Comparison of ENCODE assay signal across 17 mouse cellular contexts in the genomic region with DNA sequence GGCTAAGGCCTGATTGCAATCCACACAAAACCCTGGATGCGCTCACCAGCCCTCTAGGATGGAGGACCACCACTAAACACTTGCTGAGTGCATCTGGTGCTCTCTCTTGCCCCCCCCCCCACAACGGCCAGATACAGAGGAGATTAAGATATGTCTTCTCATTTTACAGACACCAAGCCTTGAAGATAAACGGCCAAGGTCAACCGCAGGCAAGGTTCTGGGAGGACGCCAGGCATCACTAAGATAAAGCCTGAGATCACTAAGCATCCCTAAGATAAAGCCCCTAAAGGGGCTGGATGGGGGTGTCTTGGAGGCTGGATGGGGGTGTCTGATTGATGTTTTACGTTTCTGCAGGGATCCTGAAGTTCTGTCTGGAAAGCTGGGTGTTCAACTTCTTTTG. TPM values are rescaled to one million over a fixed set of nuclear protein-coding genes. Genes with fewer than 3 reads are reported as not detected.
DNase-seq lines count a peak whose midpoint lies in the region; ATAC-seq and TF ChIP-seq lines count a peak whose summit lies in the region.
"Had no signal": no experiment of that assay in that cellular context is flagged by ENCODE, and none has a peak within 500 bp of the region (broad histone marks: within the 10 kb centered on the region; RNA-seq: fewer than 3 reads in every experiment).

No protein-coding gene starts in this region.

- H3K27me3 ChIP-seq in heart, embryonic 12.5 days (replicated peaks): peaks cover 39% of the 10 kb centered on the region
- H3K27me3 ChIP-seq in liver, embryonic 12.5 days (replicated peaks): peaks cover 73% of the 10 kb centered on the region
- H3K27me3 ChIP-seq in liver, postnatal 0 days (ENCODE audit: insufficient read depth, low read length): peaks cover 17% of the 10 kb centered on the region
- H3K27me3 ChIP-seq in embryonic facial prominence, embryonic 15.5 days: peaks cover 14% of the 10 kb centered on the region
- H3K27me3 ChIP-seq: Patski had no signal

- TF ChIP-seq CTCF in liver, postnatal 0 days (IDR thresholded peaks at IDR 0.05; ENCODE audit: low read depth): no peak

- no peaks in the 10 kb centered on the region for H3K36me3 ChIP-seq in heart, embryonic 12.5 days
- no peaks in the 10 kb centered on the region for H3K36me3 ChIP-seq in liver, embryonic 12.5 days
- H3K36me3 ChIP-seq in liver, postnatal 0 days (replicated peaks; ENCODE audit: insufficient read depth, low read length): no peaks in the 10 kb centered on the region
- no peaks in the 10 kb centered on the region for H3K36me3 ChIP-seq in ES-E14 (ENCODE audit: control insufficient read depth, insufficient read depth, low read length, poor library complexity, severe bottlenecking)
- no peaks in the 10 kb centered on the region for H3K36me3 ChIP-seq in embryonic facial prominence, embryonic 15.5 days
- H3K36me3 ChIP-seq: embryonic facial prominence, embryonic 12.5 days; midbrain, embryonic 10.5 days; neural tube, embryonic 12.5 days had no signal

- H3K4me2 ChIP-seq in heart, embryonic 12.5 days: peak overlapping the region; percentile 18
- 0 out of 2 replicates have a peak overlapping the region, but pooled peaks have one; percentile 34 for H3K4me2 ChIP-seq in liver, embryonic 12.5 days
- H3K4me2 ChIP-seq in liver, postnatal 0 days (ENCODE audit: low read depth, low read length): no peak overlapping the region
- 0 out of 2 replicates have a peak overlapping the region, but pooled peaks have one; percentile 3 for H3K4me2 ChIP-seq in embryonic facial prominence, embryonic 15.5 days (replicated peaks)
- H3K4me2 ChIP-seq: embryonic facial prominence, embryonic 12.5 days; neural tube, embryonic 12.5 days had no signal

- H3K4me1 ChIP-seq in heart, embryonic 12.5 days (replicated peaks): peaks cover 39% of the 10 kb centered on the region
- peaks cover 51% of the 10 kb centered on the region for H3K4me1 ChIP-seq in liver, embryonic 12.5 days
- H3K4me1 ChIP-seq in liver, postnatal 0 days (ENCODE audit: insufficient read depth): peaks cover 13% of the 10 kb centered on the region
- H3K4me1 ChIP-seq in ES-E14 (ENCODE audit: control insufficient read depth in 2 of 2, insufficient read depth in 2 of 2, low read length in 2 of 2, poor library complexity in 1 of 2): peaks cover under 1 to 30% of the 10 kb centered on the region in 2 experiments; a peak in 3 of 4 replicates
- H3K4me1 ChIP-seq in embryonic facial prominence, embryonic 15.5 days: peaks cover 41% of the 10 kb centered on the region

- H3K27ac ChIP-seq in heart, embryonic 12.5 days (ENCODE audit: poor library complexity, severe bottlenecking): no peak overlapping the region
- no peak overlapping the region for H3K27ac ChIP-seq in liver, embryonic 12.5 days
- no peak overlapping the region for H3K27ac ChIP-seq in liver, postnatal 0 days (ENCODE audit: low read depth)
- H3K27ac ChIP-seq in ES-E14 (ENCODE audit: insufficient read depth, low read depth, low read length, poor library complexity, severe bottlenecking): no peak overlapping the region
- H3K27ac ChIP-seq in embryonic facial prominence, embryonic 15.5 days (replicated peaks): no peak overlapping the region
- H3K27ac ChIP-seq: embryonic facial prominence, embryonic 12.5 days; left cerebral cortex, adult 2 months; liver, embryonic 14.5 days; midbrain, embryonic 10.5 days; neural tube, embryonic 12.5 days had no signal

- DNase-seq in heart, adult 18-20 months: no peak
- no peak for DNase-seq in liver, postnatal 0 days
- no peak for DNase-seq in ES-E14 (ENCODE audit: low read depth, low spot score)
- DNase-seq: gastrocnemius, postnatal 14 days; thymus, postnatal 25 days had no signal

- in situ Hi-C loops in ES-E14 (cut with MboI; ENCODE audit: low sequenced_read_pairs in 2 of 2, unreplicated experiment in 2 of 2): no loop called here

- no peak overlapping the region for H3K9ac ChIP-seq in heart, embryonic 12.5 days
- no peak overlapping the region for H3K9ac ChIP-seq in liver, embryonic 12.5 days
- no peak overlapping the region for H3K9ac ChIP-seq in liver, postnatal 0 days (replicated peaks)
- peak overlapping the region; percentile 34; the same call in 1 of the 2 replicates for H3K9ac ChIP-seq in ES-E14 (ENCODE audit: insufficient read depth, low read depth, low read length, poor library complexity, severe bottlenecking)
- H3K9ac ChIP-seq in embryonic facial prominence, embryonic 15.5 days: no peak overlapping the region
- H3K9ac ChIP-seq: liver, embryonic 14.5 days; neural tube, embryonic 12.5 days had no signal

- ATAC-seq in heart, embryonic 12.5 days (ENCODE audit: insufficient number of reproducible peaks, low FRiP score): no peak
- ATAC-seq in liver, embryonic 12.5 days: no peak
- no peak for ATAC-seq in liver, postnatal 0 days
- no peak for ATAC-seq in embryonic facial prominence, embryonic 15.5 days (ENCODE audit: insufficient number of reproducible peaks, low FRiP score, low TSS enrichment, low read depth)
- no peak for ATAC-seq in erythroid progenitor cell, adult 5-6 weeks (replicated peaks; ENCODE audit: low FRiP score, poor library complexity, severe bottlenecking)
- ATAC-seq: CD4-positive, CD25-positive, alpha-beta regulatory T cell, adult 4 months; Patski had no signal

- WGBS in heart, embryonic 12.5 days: 27% methylated on average over 6 of the region's 6 CpGs
- 25% methylated on average over 6 of the region's 6 CpGs for WGBS in liver, embryonic 12.5 days (ENCODE audit: insufficient replicate concordance)
- WGBS in liver, postnatal 0 days (ENCODE audit: insufficient replicate concordance): 51% methylated on average over 6 of the region's 6 CpGs
- 59% methylated on average over 6 of the region's 6 CpGs for WGBS in embryonic facial prominence, embryonic 15.5 days

- H3K4me3 ChIP-seq in heart, embryonic 12.5 days: no peak overlapping the region
- no peak overlapping the region for H3K4me3 ChIP-seq in liver, embryonic 12.5 days
- no peak overlapping the region for H3K4me3 ChIP-seq in liver, postnatal 0 days (ENCODE audit: low read depth, low read length)
- H3K4me3 ChIP-seq in ES-E14 (ENCODE audit: insufficient read depth in 1 of 2, low read depth in 1 of 2, low read length in 2 of 2, poor library complexity in 1 of 2, severe bottlenecking in 1 of 2): peak overlapping the region; percentile 53 to 61; a peak in 2 of 4 replicates
- no peak overlapping the region for H3K4me3 ChIP-seq in embryonic facial prominence, embryonic 15.5 days (replicated peaks)
- H3K4me3 ChIP-seq: embryonic facial prominence, embryonic 12.5 days; left cerebral cortex, adult 2 months; midbrain, embryonic 10.5 days; neural tube, embryonic 12.5 days had no signal

- H3K9me3 ChIP-seq in heart, embryonic 12.5 days (replicated peaks): peaks cover 12% of the 10 kb centered on the region
- peaks cover 5% of the 10 kb centered on the region; the same call in 1 of the 2 replicates for H3K9me3 ChIP-seq in liver, embryonic 12.5 days (replicated peaks)
- H3K9me3 ChIP-seq in liver, postnatal 0 days (ENCODE audit: low read length): no peaks in the 10 kb centered on the region
- no peaks in the 10 kb centered on the region for H3K9me3 ChIP-seq in ES-E14 (ENCODE audit: control insufficient read depth, insufficient read depth, low read depth, low read length)
- H3K9me3 ChIP-seq in embryonic facial prominence, embryonic 15.5 days (replicated peaks): no peaks in the 10 kb centered on the region

- no peak for TF ChIP-seq EP300 in liver, postnatal 0 days (IDR thresholded peaks at IDR 0.05; ENCODE audit: low read depth)

TF ChIP-seq in ES-E14, 5 proteins besides CTCF, POLR2A, EP300 and RAD21:
- no peak for TF ChIP-seq ZNF384 (IDR thresholded peaks at IDR 0.05; ENCODE audit: low read depth, low read length)
- no peak for TF ChIP-seq HCFC1 (IDR thresholded peaks at IDR 0.05; ENCODE audit: borderline replicate concordance, insufficient read depth, low read length)
- TF ChIP-seq ZC3H11A (IDR thresholded peaks at IDR 0.05; ENCODE audit: borderline replicate concordance, low read depth, low read length): no peak
- TF ChIP-seq MAFK (IDR thresholded peaks at IDR 0.05; ENCODE audit: insufficient read depth, low read depth, low read length): no peak
- no peak for TF ChIP-seq CHD2 (IDR thresholded peaks at IDR 0.05; ENCODE audit: low read depth, low read length)

RNA-seq across cellular contexts. Expression of a gene that starts 2.1 kb away (rescaled TPM):
- polyA plus RNA-seq in heart, embryonic 12.5 days (2016; fragmentation: Nextera tagmentation; extraction: Ambion mirVana): 0.63 and 1.1 TPM in 2 replicates
- 1 to 10 TPM; 2.6 to 3.3 TPM for total RNA-seq in heart, adult 18-20 months (2021)
- 1.3 and 1.4 TPM in 2 replicates for polyA plus RNA-seq in liver, embryonic 12.5 days (2016; fragmentation: Nextera tagmentation; extraction: Ambion mirVana)
- 0.80 and 1.8 TPM in 2 replicates for polyA plus RNA-seq in liver, postnatal 0 days (2015; fragmentation: Nextera tagmentation; extraction: Ambion mirVana)
- 1.2 and 2.2 TPM in 2 replicates for total RNA-seq in ES-E14 (2012; rRNA removed)
- polyA plus RNA-seq in embryonic facial prominence, embryonic 15.5 days (2015; fragmentation: Nextera tagmentation; extraction: Ambion mirVana): 1.5 and 1.9 TPM in 2 replicates
- 2.9 TPM in 1 of 2 replicates, not detected in the other for total RNA-seq in erythroid progenitor cell, adult 5-6 weeks (2015; ENCODE audit: low replicate concordance)
- 0.39 TPM in 1 of 2 replicates, not detected in the other for total RNA-seq in erythroid progenitor cell, adult 5-6 weeks (2017; ENCODE audit: low replicate concordance)
- total RNA-seq: monocyte, adult 5-6 weeks had no signal
- polyA plus RNA-seq: CD4-positive, CD25-positive, alpha-beta regulatory T cell, adult 4 months had no signal

Comparison
In these comparisons a context has a peak if more than half of its experiments do, and no peak if none do; other contexts are left out.
1. H3K4me3 ChIP-seq: peak in ES-E14 (2 of 2); none in heart, embryonic 12.5 days (single experiment), liver, embryonic 12.5 days (single experiment), liver, postnatal 0 days (single experiment) and embryonic facial prominence, embryonic 15.5 days (single experiment).